Mouse (Mus musculus): ENCODE measurements at regions not wholly inside any gene's neighbourhood (a gene's known extent, or its start where the extent isn't known, plus 50 kb on each side); places are given as distances from the start of the nearest gene placed in this dataset.

DNA sequence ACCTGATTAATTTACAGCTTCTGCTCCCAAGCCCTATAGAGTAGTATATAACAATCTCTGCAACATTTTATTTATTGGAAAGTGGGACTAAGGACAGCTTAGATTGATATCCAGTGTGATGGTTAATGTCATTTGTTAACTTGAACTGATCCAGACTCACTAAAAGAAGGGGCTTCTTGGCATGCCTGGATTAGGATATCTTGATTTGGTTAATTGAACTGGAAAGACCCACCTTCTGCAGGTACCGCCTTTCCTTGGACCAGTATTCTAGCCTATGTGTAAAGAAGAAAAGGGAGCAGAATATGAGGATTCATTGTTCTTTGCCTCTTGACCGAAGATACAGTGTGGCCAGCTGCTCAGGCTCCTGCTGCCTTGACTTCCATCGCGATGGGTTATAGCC is 288.5 kb downstream of the Pla2g4a start:
- no peaks in the 10 kb centered on the region for H3K27me3 ChIP-seq (replicated peaks)
- dilution Hi-C loops (cut with MboI; ENCODE audit: extremely low pct_ligation_motif_present, extremely low pct_unique_long_range_greater_than_20kb, low sequenced_read_pairs) (no loop called here), in situ Hi-C loops (cut with MboI; ENCODE audit: low pct_ligation_motif_present, low pct_unique_long_range_greater_than_20kb, low sequenced_read_pairs) (no loop called here)
- no peaks in the 10 kb centered on the region for H3K36me3 ChIP-seq (replicated peaks in 1 of 2; ENCODE audit: control insufficient read depth in 1 of 2, insufficient read depth in 1 of 2, low read length in 1 of 2)
- DNase-seq (ENCODE audit: extremely low read depth), result no peak
- no peaks in the 10 kb centered on the region for H3K9me3 ChIP-seq (replicated peaks; ENCODE audit: low read length)
- no peak overlapping the region for H3K9ac ChIP-seq (ENCODE audit: insufficient read depth, low read depth)
- H3K4me1 ChIP-seq (ENCODE audit: control insufficient read depth in 1 of 2, insufficient read depth in 2 of 2), result no peaks in the 10 kb centered on the region
- H3K4me2 ChIP-seq (ENCODE audit: insufficient read depth, low read depth, poor library complexity, severe bottlenecking), result no peak overlapping the region
- H3K79me2 ChIP-seq (replicated peaks; ENCODE audit: control insufficient read depth, extremely low read depth, insufficient read depth, poor library complexity, severe bottlenecking), result no peaks in the 10 kb centered on the region
- H3K27ac ChIP-seq (ENCODE audit: insufficient read depth, low read depth), result no peak overlapping the region
- TF ChIP-seq CHD2 (IDR thresholded peaks at IDR 0.05; ENCODE audit: low read length), result no peak
- no peak for TF ChIP-seq NRF1 (IDR thresholded peaks at IDR 0.05; ENCODE audit: low read depth, low read length)
- TF ChIP-seq POLR2A (IDR thresholded peaks at IDR 0.05; ENCODE audit: low read depth, low read length), result no peak
- no peak for TF ChIP-seq NELFE (IDR thresholded peaks at IDR 0.05; ENCODE audit: low read depth, low read length)
- no peak for TF ChIP-seq MYC (IDR thresholded peaks at IDR 0.05; ENCODE audit: low read depth, low read length)
- TF ChIP-seq SIN3A (IDR thresholded peaks at IDR 0.05; ENCODE audit: low read length), result no peak
- TF ChIP-seq MAX (IDR thresholded peaks at IDR 0.05; ENCODE audit: low read length), result no peak
- TF ChIP-seq E2F4 (IDR thresholded peaks at IDR 0.05; ENCODE audit: insufficient replicate concordance, low read depth, low read length), result no peak
- TF ChIP-seq SMC3 (IDR thresholded peaks at IDR 0.05; ENCODE audit: low read depth, low read length), result no peak
- no peak for TF ChIP-seq MAZ (IDR thresholded peaks at IDR 0.05; ENCODE audit: low read depth, low read length)
- TF ChIP-seq ZC3H11A (IDR thresholded peaks at IDR 0.05; ENCODE audit: low read depth, low read length), result no peak
- no peak for TF ChIP-seq MXI1 (IDR thresholded peaks at IDR 0.05; ENCODE audit: low read depth, low read length)
- no peak for TF ChIP-seq IRF4 (IDR thresholded peaks at IDR 0.05; ENCODE audit: low read depth, low read length)
- no peak for TF ChIP-seq POLR2AphosphoS2 (IDR thresholded peaks at IDR 0.05; ENCODE audit: low read depth, low read length)
- no peak for TF ChIP-seq CTCF (conservative IDR thresholded peaks at IDR 0.05 in 1 of 2, IDR thresholded peaks at IDR 0.05 in 1 of 2; ENCODE audit: low read depth in 2 of 2, low read length in 2 of 2)
- TF ChIP-seq JUN (IDR thresholded peaks at IDR 0.05; ENCODE audit: insufficient read depth, low read depth, low read length), result no peak
- no peak for TF ChIP-seq BHLHE40 (IDR thresholded peaks at IDR 0.05; ENCODE audit: low read depth, low read length)
- TF ChIP-seq CHD1 (IDR thresholded peaks at IDR 0.05; ENCODE audit: low read depth, low read length), result no peak
- TF ChIP-seq KAT2A (IDR thresholded peaks at IDR 0.05; ENCODE audit: insufficient replicate concordance, low read length), result no peak
- TF ChIP-seq ETS1 (conservative IDR thresholded peaks at IDR 0.05; ENCODE audit: low read depth, low read length), result no peak
- H3K4me3 ChIP-seq (replicated peaks in 1 of 3; ENCODE audit: low read depth in 2 of 3, low read length in 2 of 3, poor library complexity in 1 of 3), result no peak overlapping the region

DNA sequence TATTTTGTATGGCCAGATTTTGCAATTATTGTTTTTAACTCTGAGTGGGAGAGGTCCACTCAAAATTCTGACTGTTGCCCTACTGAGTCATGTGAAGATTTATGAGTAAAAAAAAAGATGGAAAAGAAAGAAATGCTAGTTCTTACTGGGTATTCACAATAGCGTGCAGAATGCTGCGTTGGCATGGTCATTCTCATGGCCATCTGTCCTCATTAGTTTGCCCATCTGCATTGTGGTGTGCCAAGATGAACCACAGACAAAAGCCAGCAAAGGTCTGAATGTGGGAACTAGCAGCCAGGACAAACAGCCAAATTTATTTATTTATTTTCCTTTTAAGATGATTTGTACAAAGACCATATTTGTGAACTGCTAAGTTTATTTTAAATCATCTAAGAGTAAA is 289.0 kb downstream of the Pla2g4a start:
- Histone ChIP-seq H3K27ac (ENCODE audit: insufficient read depth, low read depth) (no peak overlapping the region), H3K27me3 (replicated peaks) (no peaks in the 10 kb centered on the region), H3K9ac (ENCODE audit: insufficient read depth, low read depth) (no peak overlapping the region), H3K4me2 (ENCODE audit: insufficient read depth, low read depth, poor library complexity, severe bottlenecking) (no peak overlapping the region), H3K79me2 (replicated peaks; ENCODE audit: control insufficient read depth, extremely low read depth, insufficient read depth, poor library complexity, severe bottlenecking) (no peaks in the 10 kb centered on the region), H3K9me3 (replicated peaks; ENCODE audit: low read length) (no peaks in the 10 kb centered on the region), H3K36me3 (replicated peaks in 1 of 2; ENCODE audit: control insufficient read depth in 1 of 2, insufficient read depth in 1 of 2, low read length in 1 of 2) (no peaks in the 10 kb centered on the region), H3K4me1 (ENCODE audit: control insufficient read depth in 1 of 2, insufficient read depth in 2 of 2) (no peaks in the 10 kb centered on the region), H3K4me3 (replicated peaks in 1 of 3; ENCODE audit: low read depth in 2 of 3, low read length in 2 of 3, poor library complexity in 1 of 3) (no peak overlapping the region)
- in situ Hi-C loops (cut with MboI; ENCODE audit: low pct_ligation_motif_present, low pct_unique_long_range_greater_than_20kb, low sequenced_read_pairs) (no loop called here), dilution Hi-C loops (cut with MboI; ENCODE audit: extremely low pct_ligation_motif_present, extremely low pct_unique_long_range_greater_than_20kb, low sequenced_read_pairs) (no loop called here)
- no peak for TF ChIP-seq MAFK (IDR thresholded peaks at IDR 0.05; ENCODE audit: insufficient replicate concordance, low read length)
- no peak for TF ChIP-seq USF1 (IDR thresholded peaks at IDR 0.05; ENCODE audit: low read depth, low read length)
- TF ChIP-seq HCFC1 (IDR thresholded peaks at IDR 0.05; ENCODE audit: low read depth, low read length), result no peak
- no peak for TF ChIP-seq ZNF384 (IDR thresholded peaks at IDR 0.05; ENCODE audit: low read depth, low read length)
- TF ChIP-seq POLR2AphosphoS2 (IDR thresholded peaks at IDR 0.05; ENCODE audit: low read depth, low read length), result no peak
- DNase-seq (ENCODE audit: extremely low read depth), result no peak

Measured in CH12.LX (cell line).